Mouse (Mus musculus): ENCODE results near the gene Cideb.

Cideb gene

DNA sequence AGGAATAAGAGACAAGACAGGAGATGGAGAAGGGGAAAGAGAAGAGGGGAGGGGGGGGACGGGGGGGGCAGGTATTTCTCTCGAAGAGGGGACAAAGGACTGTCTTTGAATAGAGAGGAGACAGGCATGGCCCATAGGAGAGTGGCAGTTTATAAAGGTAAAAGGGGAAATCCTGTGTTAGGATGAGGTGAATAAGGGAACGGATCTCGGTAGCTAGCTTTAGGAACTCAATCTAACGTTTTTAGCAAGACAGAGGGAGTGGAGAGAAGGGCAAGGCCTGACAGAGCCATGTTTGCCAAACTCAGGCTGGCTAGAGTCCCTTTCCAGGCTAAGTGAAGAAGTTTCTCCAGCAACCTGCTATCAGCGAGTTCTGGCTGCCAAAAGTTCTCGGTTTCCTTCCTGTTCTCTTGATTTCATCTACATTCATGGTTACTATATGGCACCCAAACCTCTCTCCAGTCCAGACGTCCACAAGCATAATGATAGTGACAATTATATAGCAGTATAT lies 35.8 kb downstream of the Cideb start:
- no peak for DNase-seq (ENCODE audit: low spot score in 2 of 2)

DNA sequence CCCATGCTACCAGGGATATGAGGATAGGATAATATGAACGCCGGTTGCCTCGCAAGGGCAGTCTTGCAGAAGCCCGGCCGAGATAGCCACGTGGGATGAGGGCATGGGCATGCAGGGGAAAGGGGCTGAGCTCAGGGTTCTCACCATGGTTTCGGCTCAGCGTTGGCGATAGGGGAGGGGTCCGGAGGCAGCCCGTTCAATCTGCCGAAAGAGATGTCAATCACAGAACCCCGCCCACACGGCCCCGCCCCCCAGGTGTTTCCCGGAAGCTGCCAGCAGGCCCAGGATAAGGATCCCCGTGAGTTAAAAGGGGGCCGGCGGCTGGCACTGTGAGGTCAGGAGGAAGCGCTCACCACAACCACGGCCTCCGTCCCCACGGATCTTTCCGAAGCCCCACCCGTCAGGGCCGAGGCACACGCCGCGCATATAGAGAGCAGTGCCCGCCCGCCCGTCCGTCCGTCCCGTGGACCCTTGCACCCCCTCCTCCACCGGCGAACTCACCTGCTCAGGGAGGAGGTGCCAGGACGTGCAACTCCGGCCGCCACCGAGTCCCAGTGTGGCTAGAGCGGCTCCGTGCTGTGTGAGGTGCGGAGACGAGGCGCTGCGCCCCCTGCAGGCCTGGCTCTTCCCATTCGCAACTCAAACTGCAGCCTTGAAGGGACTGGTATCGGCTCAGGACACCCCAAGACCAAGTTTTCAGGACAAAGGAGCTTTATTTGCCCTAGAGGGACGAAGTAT lies 36.4 kb downstream of the Cideb start, which contains the start of gene Rabggta:
Gene Rabggta, minus strand, starts transcription at position 564 of the 738 bp plus-strand sequence.
- DNase-seq (ENCODE audit: low spot score in 2 of 2): peak; percentile 82 to 91

DNA sequence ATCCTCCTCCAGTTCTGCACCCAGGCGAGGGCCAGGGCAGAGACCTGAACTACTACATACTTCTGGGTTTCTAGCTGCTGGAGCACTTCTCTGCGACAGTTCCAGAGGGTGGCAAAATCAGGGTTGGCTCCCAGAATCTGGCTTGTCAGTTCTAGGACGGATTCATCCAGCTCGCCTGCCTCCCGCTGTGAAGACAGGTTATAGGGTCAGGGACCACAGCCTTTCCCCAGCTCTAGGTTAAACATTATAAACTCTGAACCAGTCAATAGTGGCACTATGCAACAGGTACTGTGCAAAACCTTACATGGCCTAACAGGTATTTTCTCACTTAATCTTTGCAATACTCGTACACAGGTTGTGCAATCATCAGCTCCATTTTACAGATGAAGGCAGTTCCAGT lies 37.2 kb downstream of the Cideb start:
- no peak for DNase-seq (ENCODE audit: low spot score in 2 of 2)

DNA sequence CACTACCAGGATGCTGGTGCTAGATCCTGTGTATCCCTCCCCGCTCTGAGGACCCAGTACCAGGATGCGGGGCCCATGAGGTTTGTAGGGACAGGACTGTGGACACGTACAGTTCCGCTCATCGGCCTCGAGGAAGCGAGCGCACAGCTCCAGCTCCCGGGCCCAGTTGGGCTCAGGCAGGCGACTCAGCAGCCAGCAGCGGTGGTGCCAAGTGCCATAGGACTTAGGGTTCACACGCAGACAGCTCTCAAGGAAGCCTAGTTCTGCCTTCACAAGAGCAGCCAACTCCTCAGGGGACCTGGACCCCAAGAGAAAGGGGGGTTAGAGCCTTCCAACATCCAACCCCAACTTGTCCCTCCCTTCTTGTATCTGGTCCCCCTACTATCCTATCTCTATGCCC lies 37.6 kb downstream of the Cideb start:
- no peak for DNase-seq (ENCODE audit: low spot score in 2 of 2)

DNA sequence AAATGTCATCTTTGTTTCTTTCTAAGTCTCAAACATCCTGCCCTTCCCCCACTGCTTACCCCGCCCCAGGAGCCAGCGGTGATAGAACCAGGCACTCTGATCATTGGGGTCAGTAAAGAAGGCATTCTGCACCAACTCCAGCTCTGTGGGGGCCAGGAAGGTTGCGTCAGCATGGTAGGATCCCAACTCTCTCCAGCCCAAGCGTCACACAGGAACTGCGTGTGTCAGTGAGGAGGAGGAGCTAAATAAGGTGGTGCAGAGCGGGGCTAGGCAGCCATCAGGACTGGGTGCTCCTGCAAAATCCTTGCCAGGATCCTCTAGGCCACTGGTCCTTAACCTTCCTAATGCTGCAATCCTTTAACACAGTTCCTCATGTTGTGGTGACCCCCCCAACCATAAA lies 38.5 kb downstream of the Cideb start:
- DNase-seq (ENCODE audit: low spot score in 2 of 2): no peak

DNA sequence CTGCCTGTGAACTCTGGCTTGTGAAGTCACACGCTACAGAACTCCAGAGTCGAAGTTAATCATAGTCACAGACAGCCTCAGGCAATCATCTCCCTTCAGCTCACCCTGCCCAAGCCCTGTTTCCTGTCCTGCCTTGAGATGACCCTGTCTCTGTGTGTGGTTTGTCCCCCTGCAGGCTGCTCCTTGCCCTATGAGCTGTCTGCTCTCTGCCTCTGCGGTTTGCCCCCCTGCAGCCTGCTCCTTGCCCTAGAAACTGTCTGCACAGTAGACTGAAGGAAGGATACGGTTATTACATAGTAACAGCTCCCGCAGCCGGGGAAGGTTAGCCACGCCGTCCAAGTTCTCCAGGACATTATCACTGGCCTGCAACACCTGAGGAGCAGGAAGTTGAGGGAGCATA lies 41.4 kb downstream of the Cideb start:
- no peak for DNase-seq (ENCODE audit: low spot score in 2 of 2)

DNA sequence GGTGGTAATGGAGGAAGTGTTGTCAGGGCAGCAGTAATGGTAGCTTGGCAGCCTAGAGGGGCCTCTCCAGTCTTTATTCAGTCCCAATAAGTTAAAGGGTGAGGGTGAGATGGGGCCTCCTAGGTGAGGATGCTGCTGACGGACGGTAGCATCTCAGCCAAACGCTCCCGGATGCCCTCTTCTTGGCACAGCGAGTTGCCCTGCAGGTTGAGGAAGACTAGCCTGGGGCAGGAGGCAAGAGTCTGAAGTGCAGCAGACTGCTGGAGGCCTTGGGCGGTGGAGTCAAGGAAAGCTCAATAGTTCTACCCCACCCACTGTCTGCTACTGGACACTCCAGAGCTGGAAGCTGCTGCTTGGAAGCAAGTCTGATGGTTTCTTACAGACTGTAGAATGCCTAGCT lies 42.0 kb downstream of the Cideb start:
- no peak for DNase-seq (ENCODE audit: low spot score in 2 of 2)

DNA sequence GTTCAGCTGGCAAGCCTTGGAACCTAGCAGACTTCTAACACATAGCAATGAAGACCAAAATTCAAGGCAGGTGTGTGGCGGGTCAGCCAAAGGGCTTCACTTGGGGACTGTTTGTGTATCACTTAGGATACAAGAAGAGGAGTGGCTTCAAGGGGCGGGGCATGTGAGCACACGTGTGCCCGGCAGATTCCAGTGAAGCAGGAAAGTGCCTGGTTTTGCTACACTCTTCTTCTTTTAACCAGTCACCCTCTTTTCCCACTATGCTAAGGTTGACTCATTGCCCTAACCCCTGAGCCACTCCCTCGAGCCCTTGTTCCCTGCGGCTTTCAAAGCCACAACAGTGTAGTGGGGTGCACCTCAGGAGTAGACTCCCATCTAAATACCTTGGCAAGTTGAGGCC lies 43.4 kb downstream of the Cideb start:
- DNase-seq (ENCODE audit: low spot score in 2 of 2): no peak

DNA sequence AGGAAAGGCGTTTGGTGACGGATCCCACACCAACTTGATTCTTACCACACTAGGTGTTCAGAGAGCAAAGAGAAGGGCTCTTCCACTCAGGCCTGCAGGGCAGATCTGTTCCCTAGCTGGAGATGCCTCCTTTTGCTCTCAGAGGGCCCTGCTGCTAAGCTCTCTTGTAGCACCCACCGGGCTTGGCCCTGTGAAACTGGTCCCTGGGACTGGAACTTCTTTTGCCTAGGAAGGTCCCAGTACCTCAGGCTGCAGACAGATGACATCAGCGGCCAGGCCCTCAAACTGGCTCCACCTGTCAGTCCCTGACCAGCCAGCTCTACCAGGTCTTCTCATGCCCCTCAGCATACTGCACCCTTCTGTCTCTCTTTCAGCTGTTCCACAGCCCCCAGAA lies 44.5 kb downstream of the Cideb start, which contains the start of gene Tgm1:
Gene Tgm1, minus strand, starts transcription at position 198 of the 394 bp plus-strand sequence.
- DNase-seq (ENCODE audit: low spot score in 2 of 2): no peak

DNA sequence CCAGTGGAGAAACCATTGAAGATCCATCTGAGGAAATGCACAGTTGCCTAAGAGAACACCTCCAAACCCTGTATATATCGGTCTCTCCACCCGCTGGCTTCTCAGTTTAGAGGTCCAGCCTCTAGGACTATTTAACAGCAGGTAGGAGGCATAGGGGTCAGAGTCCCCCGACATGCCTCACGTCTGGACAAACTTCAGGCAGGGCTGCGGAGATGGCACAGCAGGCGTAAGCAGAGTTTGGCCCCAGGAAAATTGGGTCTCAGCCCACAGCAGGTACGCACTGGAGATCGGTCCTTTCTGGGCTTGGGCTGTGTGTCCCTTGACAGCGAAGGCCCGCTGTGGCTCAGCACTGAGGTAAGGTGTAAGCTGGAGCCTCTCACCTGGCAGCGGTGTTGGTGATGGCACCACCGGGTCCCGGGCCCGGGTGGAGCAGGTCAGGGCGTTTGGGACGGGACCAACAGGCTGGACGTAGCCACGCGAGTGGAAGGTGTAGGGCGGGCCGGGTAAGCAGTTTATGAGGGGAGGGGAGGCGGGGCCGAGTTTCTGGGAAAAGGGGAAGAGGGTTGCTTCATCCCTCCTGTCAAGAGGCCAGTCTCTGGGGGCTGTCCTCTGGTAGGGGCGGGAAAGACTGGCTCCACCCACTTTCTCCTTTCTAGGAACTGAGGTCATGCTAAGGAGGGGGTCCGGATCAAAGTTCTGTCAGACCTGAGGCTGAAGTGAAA lies 45.1 kb downstream of the Cideb start:
- DNase-seq (ENCODE audit: low spot score in 2 of 2): no peak

DNA sequence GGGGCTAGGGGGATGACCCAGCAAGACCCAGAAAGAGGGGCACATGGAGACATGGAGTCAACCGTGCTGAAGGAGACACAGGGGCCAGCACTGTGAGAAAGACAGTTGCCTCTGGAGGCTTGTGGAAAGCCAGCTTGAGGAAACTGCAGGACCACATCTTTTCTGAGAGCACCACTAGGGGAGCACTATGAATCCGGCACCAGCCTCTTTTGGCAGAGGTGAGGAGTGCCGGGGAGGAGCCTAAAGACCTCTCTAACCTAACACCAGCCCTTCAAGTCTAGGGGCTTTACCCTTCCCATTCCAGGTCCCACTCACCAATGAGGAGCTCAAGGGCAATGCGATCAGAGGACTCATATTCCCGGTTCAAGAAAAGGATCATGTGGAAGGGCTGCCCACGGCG lies 46.5 kb downstream of the Cideb start:
- no peak for DNase-seq (ENCODE audit: low spot score in 2 of 2)

DNA sequence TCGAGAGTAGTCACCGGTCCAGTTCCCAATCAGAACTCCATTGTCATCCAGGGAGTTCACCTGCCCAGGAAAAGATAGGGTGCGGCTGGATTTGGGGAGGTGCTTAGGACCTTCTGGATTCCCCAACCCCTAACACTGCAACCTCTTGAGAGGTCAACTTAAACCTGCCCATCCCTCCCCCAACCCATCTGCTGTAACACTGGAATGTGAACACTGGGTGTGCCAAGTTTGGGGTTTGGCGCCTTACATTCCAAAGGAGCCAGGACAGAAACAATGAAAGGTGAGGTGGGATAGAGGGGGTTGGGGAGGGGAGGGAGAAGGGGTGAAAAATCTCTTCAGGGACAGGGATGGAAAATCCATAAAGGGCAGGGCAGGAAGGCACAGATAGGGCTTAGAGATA lies 48.7 kb downstream of the Cideb start:
- DNase-seq (ENCODE audit: low spot score in 2 of 2): no peak

DNA sequence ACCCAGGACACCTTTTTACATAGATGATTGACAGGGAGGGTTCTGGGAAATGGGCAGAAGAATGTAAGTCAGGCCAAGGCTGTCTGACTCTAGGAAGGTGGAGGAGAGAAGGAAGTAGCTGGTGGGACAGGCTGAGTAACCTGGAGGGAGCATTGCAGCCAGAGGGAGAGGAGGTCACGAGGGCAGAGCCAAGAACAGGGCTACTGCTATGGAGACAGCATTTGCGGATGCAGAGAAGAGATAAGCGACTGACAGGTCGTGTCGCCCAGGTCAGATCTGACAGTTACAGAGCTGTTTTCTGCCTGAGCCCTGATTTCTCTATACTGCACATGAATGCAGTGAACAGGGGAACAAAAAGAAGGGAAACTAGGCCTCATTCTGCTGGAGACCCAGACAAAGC lies 50.9 kb downstream of the Cideb start:
- DNase-seq (ENCODE audit: low spot score in 2 of 2): no peak

DNA sequence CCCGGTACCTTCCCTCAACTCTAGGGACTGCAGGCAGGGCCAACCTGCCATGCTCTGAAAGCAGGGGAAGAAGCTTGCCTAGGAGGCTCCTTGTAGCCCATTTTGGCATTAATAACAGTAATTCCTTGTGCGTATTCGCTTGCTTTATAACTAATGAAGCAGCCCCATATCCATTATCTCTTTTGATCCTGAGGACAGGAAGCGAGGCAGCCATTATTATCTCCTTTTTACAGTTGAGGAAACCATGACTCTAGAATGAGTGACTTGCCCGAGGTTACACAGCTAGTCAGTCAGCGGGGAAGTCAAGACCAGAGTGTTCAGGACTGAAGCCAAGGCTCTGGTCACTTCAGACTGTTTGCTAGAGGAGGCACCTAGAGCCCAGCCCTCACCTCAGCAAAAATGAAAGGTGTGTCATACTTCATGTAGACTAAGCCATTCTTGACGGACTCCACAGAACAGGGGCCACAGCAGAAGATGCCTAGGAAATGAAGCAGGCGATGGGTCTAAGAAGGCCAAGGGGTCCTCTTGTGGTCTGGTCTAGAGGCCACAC lies 52.1 kb downstream of the Cideb start:
- no peak for DNase-seq (ENCODE audit: low spot score in 2 of 2)
